Mouse (Mus musculus) heart, embryonic 15.5 days (tissue): ENCODE data around the gene Inava. TPM values are rescaled to one million over a fixed set of nuclear protein-coding genes. Genes with fewer than 3 reads are reported as not detected.

Source experiments
- ATAC-seq: fragments of 200-750 bp; cut with Nextera tagmentation; replicated peaks from 2 replicates; pipeline ENCODE4 v1.8.0; 2017; ENCODE audit warnings: low read depth, moderate TSS enrichment; ENCODE audit not compliant: insufficient number of reproducible peaks, insufficient read depth, low FRiP score
- H3K27ac ChIP-seq: fragments of 300-500 bp; sonication (generic); 2 replicates; pipeline ENCODE4 v1.5.1; 2015; ENCODE audit warnings: mild to moderate bottlenecking, inconsistent platforms
- H3K27me3 ChIP-seq: fragments of 300-500 bp; sonication (generic); 2 replicates; pipeline ENCODE4 v1.6.1; 2015; ENCODE audit warnings: inconsistent platforms
- H3K36me3 ChIP-seq: fragments of 300-500 bp; sonication (generic); 2 replicates; pipeline ENCODE4 v1.6.1; 2015; ENCODE audit warnings: mild to moderate bottlenecking, inconsistent platforms
- H3K4me1 ChIP-seq: fragments of 300-500 bp; sonication (generic); replicated peaks from 2 replicates; pipeline ENCODE4 v1.6.1; 2015; ENCODE audit warnings: inconsistent platforms
- H3K4me2 ChIP-seq: fragments of 300-500 bp; sonication (generic); 2 replicates; pipeline ENCODE4 v1.6.1; 2015; ENCODE audit warnings: inconsistent platforms, mild to moderate bottlenecking, moderate library complexity
- H3K4me3 ChIP-seq: fragments of 300-500 bp; sonication (generic); 2 replicates; pipeline ENCODE4 v1.5.1; 2015; ENCODE audit warnings: mild to moderate bottlenecking, inconsistent platforms
- H3K9ac ChIP-seq: fragments of 300-500 bp; sonication (generic); 2 replicates; pipeline ENCODE4 v1.6.1; 2015; ENCODE audit warnings: mild to moderate bottlenecking, inconsistent platforms
- H3K9me3 ChIP-seq: fragments of 300-500 bp; sonication (generic); replicated peaks from 2 replicates; pipeline ENCODE4 v1.6.1; 2016; ENCODE audit warnings: inconsistent platforms
- WGBS: fragments of 180-500 bp; shearing (Covaris S2); methylation state at CpG from one replicate; pipeline ENCODE4 v1.1.7; 2015; ENCODE audit warnings: mixed read lengths; 5-methylcytosine and 5-hydroxymethylcytosine counted together
- polyA plus RNA-seq: library from polyadenylated mRNA; unstranded; fragments of >200 nt; fragmentation: Nextera tagmentation; extraction: Ambion mirVana; gene quantifications from 2 replicates; pipeline ENCODE4 v1.2.1, GENCODE M21; 2015

Inava gene
- 0.45 and 3.8 TPM in 2 replicates for polyA plus RNA-seq

DNA sequence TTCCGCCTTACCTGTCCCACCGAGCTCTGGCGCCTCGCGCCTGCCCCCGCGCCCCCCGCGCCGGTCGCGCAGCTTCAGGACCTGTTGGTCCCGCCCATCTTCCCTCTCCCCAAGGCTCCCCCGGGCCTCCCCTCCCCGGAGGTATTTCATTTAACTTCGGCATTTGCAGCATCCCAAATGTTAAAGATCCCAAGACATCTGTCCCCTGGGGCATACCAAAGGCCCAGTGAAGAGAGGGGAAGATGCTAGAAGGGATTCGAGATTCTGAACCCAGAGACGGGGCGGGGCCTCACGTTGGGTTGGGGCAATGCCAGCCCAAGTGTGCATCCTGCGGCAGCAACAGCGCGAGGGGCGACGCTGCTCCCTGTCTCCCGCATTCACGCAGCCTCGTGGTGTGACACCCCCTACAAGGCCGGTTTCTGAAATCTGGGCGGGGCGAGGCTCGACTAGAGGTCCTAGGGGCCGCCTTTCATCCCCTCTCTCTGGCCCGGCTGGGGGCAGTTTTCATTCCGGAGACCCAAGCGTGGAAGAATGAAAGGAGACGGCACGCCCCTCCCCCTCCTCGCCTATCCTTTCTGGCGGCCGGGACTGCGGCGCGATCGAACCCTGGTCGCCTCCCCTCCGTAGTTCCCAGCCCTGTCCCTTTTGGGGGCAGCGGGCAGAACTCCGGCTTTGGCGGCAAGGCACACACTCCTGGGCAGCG is at the start of gene Inava:
Gene Inava (minus strand): TSS at position 373 of the 703 bp plus-strand sequence.
- Histone ChIP-seq H3K27me3 (peaks cover 35% of the 10 kb centered on the region), H3K9me3 (no peaks in the 10 kb centered on the region), H3K9ac (peak within 1 kb of the TSS; percentile 56), H3K4me3 (peak within 1 kb of the TSS; percentile 62), H3K36me3 (no peaks in the 10 kb centered on the region), H3K27ac (no peak within 1 kb of the TSS), H3K4me2 (peak within 1 kb of the TSS; percentile 85), H3K4me1 (peaks cover 19% of the 10 kb centered on the region)
- ATAC-seq: peak; percentile 36; the same call in 1 of the 2 replicates
- 1% methylated on average over 51 of the region's 51 CpGs for WGBS

DNA sequence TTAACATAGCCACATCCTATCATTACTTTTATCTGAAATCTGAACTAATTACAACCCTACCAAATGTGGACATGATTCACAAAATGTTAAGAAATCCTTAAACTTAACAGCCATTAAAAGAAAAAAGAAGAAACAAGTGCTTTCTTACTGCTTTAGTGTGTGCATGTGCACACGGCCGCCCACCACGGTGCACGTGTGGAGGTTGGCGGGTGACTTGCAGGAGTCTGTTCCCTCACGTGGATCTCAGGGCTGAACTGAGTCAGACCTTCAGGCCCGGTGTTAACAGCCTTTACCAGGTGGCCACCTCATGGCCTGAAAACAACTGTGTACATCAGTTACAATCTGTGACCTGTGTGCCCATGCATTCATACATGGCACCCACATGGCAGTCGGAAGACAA is 43.3 kb upstream of the Inava start:
- no peak overlapping the region for H3K4me2 ChIP-seq
- no peak overlapping the region for H3K4me3 ChIP-seq
- H3K9ac ChIP-seq: no peak overlapping the region
- no peaks in the 10 kb centered on the region for H3K27me3 ChIP-seq
- no peaks in the 10 kb centered on the region for H3K4me1 ChIP-seq
- H3K27ac ChIP-seq: no peak overlapping the region
- no peak for ATAC-seq
- H3K36me3 ChIP-seq: peaks cover 68% of the 10 kb centered on the region
- H3K9me3 ChIP-seq: no peaks in the 10 kb centered on the region
- 85% methylated on average over 8 of the region's 8 CpGs for WGBS

DNA sequence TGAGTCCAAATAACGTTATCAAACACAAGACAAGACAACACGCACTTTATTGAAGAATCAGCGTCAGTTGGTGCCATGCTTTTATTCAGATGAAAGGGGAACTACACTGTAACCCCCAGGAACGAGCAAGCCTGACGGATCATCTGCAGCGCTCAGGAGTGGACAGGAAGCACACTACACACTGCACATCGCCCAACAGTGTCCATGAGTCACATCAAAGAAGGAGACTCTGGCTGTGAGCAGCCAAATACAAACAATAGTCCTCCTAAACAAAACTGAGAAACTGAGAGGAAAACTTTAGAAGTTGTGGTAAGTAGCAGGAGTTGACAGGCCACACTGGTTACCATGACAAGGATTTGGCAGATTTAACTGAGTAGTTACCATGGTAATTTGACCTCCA is 34.2 kb upstream of the Inava start:
- WGBS: 80% methylated on average over 7 of the region's 7 CpGs
- Histone ChIP-seq H3K27me3 (peaks cover 5% of the 10 kb centered on the region; the same call in 1 of the 2 replicates), H3K36me3 (peaks cover 30% of the 10 kb centered on the region), H3K9me3 (no peaks in the 10 kb centered on the region), H3K4me1 (no peaks in the 10 kb centered on the region), H3K27ac (no peak overlapping the region), H3K4me3 (no peak overlapping the region), H3K4me2 (no peak overlapping the region), H3K9ac (no peak overlapping the region)
- ATAC-seq: no peak

DNA sequence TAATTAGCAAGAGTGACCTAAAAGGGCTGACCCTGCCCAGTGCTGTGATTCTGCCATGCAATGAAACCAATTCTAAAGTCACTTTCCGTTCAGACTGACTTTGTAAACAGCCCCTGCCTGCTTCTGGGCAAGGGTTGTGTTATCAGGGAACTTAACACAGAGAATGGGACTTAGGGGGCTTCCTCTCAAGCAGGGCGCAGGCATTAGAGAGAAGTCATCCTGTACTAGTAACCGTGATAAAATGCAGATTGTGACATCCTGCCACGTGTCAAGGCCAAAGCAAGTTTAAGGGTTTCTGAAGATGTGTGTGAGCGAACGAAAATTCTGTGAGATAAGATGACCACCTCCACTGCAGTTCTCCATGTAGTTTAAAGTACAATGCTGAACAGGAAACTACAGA is 32.1 kb upstream of the Inava start:
- H3K27ac ChIP-seq: no peak overlapping the region
- peaks cover 11% of the 10 kb centered on the region for H3K36me3 ChIP-seq
- ATAC-seq: no peak
- no peaks in the 10 kb centered on the region for H3K4me1 ChIP-seq
- H3K4me2 ChIP-seq: no peak overlapping the region
- no peaks in the 10 kb centered on the region for H3K9me3 ChIP-seq
- no peak overlapping the region for H3K9ac ChIP-seq
- WGBS: 37% methylated on average over 6 of the region's 6 CpGs
- no peak overlapping the region for H3K4me3 ChIP-seq
- H3K27me3 ChIP-seq: peaks cover 20% of the 10 kb centered on the region

DNA sequence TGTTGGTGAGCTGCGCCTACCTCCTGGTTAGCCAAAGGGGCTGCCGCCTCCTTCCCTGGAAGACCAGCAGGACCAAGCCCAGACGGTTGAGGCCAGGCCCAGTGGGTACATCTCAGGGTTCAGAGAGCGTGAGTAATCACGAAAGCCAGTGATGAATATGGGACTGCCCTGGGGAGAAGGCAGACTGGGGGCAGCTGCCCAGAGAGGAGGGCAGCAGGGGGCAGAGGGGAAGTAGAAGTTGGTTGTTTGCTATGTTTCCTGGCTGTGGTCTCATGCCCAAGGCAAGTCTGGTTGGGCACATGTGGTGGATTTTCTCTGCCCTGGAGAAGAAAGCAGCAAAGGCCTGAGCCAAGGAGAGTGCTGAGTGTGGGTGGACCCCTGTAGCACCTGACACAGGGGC is 29.3 kb upstream of the Inava start:
- Histone ChIP-seq H3K9ac (no peak overlapping the region), H3K4me3 (no peak overlapping the region), H3K36me3 (no peaks in the 10 kb centered on the region), H3K27me3 (peaks cover 47% of the 10 kb centered on the region), H3K4me2 (no peak overlapping the region), H3K4me1 (peaks cover 16% of the 10 kb centered on the region), H3K27ac (no peak overlapping the region), H3K9me3 (no peaks in the 10 kb centered on the region)
- WGBS: 88% methylated on average over 5 of the region's 5 CpGs
- no peak for ATAC-seq

DNA sequence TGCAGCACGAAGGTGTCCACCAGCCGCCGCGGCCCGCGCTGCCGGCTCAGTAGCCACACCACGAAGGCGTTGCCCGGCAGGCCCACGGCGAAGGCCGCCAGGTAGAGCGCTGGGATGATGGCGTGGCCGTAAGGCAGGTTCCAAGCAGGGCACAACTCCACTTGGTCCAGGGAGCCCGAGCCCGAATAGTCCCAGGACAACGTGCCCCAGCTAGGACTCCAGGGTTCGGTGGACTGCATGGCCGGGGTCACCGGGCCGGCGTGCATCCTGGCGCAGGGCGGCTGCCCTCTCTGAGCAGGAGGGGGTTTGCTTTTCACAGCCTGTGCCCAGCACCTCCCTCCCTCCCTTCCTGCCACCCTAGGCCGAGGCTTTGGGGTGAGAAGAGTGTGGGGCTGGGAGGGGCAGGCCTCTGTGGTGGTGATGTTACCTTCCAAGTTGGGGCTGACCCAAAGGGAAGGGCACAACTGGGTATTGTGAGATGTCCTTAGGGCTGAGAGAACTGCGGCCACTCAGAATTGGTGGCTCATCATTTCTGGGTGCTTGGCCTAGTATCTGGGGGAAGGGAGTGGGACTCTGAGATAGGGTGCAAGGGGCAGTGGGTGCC is 26.7 kb upstream of the Inava start, which contains the start of gene Gpr25:
Gene Gpr25 (minus strand): TSS at position 239 of the 604 bp plus-strand sequence.
- Histone ChIP-seq H3K27me3 (peaks cover 71% of the 10 kb centered on the region), H3K27ac (no peak within 1 kb of the TSS; the same call in 1 of the 2 replicates), H3K4me1 (peaks cover 19% of the 10 kb centered on the region), H3K4me2 (peak within 1 kb of the TSS; percentile 97), H3K36me3 (no peaks in the 10 kb centered on the region), H3K9ac (peak within 1 kb of the TSS; percentile 58), H3K9me3 (no peaks in the 10 kb centered on the region), H3K4me3 (peak within 1 kb of the TSS; percentile 61)
- ATAC-seq: no peak; the same call in 1 of the 2 replicates
- 9% methylated on average over 28 of the region's 28 CpGs for WGBS

DNA sequence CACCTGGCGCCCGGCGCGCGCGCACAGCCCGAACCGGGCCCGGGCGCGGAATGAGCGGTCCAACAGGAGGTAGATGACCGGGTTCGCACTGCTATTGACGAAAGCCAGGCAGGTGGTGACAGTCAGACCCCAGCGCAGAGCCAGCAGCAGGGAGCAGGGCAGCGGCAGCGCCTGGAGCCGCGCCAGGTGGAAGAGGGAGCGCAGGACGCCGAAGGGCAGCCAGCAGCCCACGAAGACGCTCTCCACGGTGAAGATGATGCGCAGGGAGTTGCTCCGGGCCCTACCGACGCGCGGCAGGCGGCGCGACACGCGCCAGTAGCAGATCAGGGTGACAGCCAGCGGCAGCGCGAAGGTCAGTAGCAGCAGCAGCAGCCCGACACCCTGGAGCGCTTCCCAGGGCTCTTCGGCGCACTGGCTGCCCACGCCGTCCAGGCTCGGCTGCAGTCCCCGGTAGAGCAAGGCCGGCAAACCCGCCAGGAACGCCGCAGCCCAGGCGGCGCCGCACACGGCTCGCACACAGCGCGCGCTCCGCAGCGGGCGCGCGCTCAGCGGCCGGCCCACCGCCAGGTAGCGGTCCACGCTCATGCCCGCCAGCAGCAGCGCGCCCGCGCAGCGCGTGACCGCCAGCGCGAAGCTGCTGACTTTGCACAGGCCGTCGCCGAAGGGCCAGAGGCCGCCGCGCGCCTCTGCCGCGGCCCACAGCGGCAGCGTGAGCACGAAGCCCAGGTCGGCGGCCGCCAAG is 26.0 kb upstream of the Inava start:
- peak; percentile 55 for ATAC-seq
- under 1% methylated on average over 95 of the region's 95 CpGs for WGBS
- H3K27ac ChIP-seq: no peak overlapping the region; the same call in 1 of the 2 replicates

DNA sequence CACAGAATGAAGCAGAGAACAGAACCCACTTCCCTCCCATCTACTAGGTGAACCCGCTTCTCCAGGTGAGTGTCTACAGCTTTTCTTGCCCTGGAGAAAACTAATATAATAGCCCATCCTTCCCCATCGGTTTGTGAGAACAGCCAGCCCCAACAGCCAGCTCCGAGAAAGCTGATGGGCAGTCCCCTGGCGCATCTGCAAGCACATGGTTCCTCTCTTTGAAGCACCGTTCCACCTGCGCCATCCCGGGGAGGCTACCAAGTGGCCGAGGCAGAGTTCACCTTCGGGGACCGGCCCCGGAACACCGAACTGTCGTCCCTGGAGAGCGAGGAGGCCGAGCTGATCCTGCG is 25.5 kb upstream of the Inava start:
- ATAC-seq: 0 out of 2 replicates have a peak, but pooled peaks have one; percentile 18
- peak overlapping the region; percentile 61 for H3K4me3 ChIP-seq
- peaks cover 23% of the 10 kb centered on the region for H3K4me1 ChIP-seq
- H3K9ac ChIP-seq: peak overlapping the region; percentile 58
- WGBS: 3% methylated on average over 16 of the region's 16 CpGs
- peaks cover 72% of the 10 kb centered on the region for H3K27me3 ChIP-seq
- no peak overlapping the region; the same call in 1 of the 2 replicates for H3K27ac ChIP-seq
- H3K9me3 ChIP-seq: no peaks in the 10 kb centered on the region
- H3K4me2 ChIP-seq: peak overlapping the region; percentile 97
- no peaks in the 10 kb centered on the region for H3K36me3 ChIP-seq

More for the DNA sequence above, 26.0 kb upstream of the Inava start:
- peaks cover 73% of the 10 kb centered on the region for H3K27me3 ChIP-seq
- H3K4me1 ChIP-seq: peaks cover 23% of the 10 kb centered on the region
- peak overlapping the region; percentile 58 for H3K9ac ChIP-seq
- no peaks in the 10 kb centered on the region for H3K36me3 ChIP-seq
- peak overlapping the region; percentile 97 for H3K4me2 ChIP-seq
- peak overlapping the region; percentile 61 for H3K4me3 ChIP-seq
- no peaks in the 10 kb centered on the region for H3K9me3 ChIP-seq

DNA sequence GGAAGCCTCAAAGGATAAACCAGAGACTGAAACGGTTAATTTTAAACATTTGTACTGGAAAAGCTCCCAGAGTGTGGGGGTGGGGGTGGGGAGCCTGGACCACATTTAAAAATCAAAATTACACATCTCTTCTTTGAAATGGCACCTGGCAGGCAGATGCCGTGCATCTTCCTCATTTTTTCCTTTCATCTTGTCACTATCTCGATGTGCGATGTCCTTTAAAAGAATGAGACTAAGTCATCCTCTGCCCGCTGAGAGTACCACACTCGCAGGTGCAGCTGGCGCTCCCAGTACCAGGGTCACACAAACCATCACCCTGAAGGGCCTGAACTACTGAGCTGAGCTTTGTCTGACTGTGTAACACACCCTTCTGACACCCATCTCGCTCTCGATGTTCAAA is 24.4 kb upstream of the Inava start:
- no peak overlapping the region for H3K9ac ChIP-seq
- no peak overlapping the region for H3K27ac ChIP-seq
- no peak overlapping the region for H3K4me3 ChIP-seq
- H3K4me1 ChIP-seq: peaks cover 23% of the 10 kb centered on the region
- ATAC-seq: no peak
- H3K36me3 ChIP-seq: no peaks in the 10 kb centered on the region
- peaks cover 68% of the 10 kb centered on the region for H3K27me3 ChIP-seq
- no peak overlapping the region for H3K4me2 ChIP-seq
- no peaks in the 10 kb centered on the region for H3K9me3 ChIP-seq
- 72% methylated on average over 9 of the region's 9 CpGs for WGBS

DNA sequence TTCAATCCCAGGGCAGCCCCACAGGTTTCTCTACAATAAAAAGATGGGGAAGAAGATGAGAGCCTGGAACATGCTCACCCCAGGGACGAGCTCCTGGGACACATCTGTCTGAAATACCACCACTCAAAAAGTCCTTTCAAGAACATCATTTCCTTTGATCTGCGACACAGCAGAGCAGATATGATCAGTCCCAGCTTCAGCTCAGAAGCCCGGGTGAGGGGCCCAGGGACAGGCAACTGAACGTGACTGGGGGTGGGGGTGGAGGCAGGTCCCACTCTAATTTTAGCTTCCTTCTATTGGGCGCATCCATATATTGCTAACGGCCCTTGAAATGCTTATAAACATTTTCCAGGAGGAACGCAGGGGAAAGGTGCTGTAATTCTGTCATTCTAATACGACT is 21.6 kb upstream of the Inava start:
- Histone ChIP-seq H3K27me3 (peaks cover 48% of the 10 kb centered on the region), H3K36me3 (no peaks in the 10 kb centered on the region), H3K9me3 (no peaks in the 10 kb centered on the region), H3K4me1 (peaks cover 21% of the 10 kb centered on the region), H3K4me3 (no peak overlapping the region), H3K4me2 (no peak overlapping the region), H3K27ac (no peak overlapping the region), H3K9ac (no peak overlapping the region)
- ATAC-seq: no peak
- WGBS: 23% methylated on average over 8 of the region's 8 CpGs

DNA sequence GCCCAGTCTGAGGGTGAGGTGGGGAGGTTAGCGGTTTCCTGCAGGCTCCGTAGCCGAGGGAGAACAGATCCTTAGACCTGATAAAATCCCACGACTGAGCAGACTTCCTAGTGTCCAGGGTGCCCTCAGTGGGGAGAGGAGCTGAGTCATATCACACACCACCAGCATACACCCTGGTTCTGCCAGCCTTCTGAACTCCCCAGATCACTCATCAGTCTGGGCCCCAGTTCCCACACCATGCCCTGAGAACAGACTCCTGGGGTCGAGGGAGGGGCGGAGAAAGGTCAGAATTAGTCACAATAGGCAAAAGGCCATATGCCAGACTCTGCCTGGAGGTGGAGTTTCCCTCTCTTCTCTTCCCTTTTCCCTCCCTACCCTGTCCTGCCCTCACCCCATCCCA is 21.1 kb upstream of the Inava start:
- peaks cover 16% of the 10 kb centered on the region for H3K4me1 ChIP-seq
- 31% methylated on average over 6 of the region's 6 CpGs for WGBS
- H3K36me3 ChIP-seq: no peaks in the 10 kb centered on the region
- H3K4me3 ChIP-seq: no peak overlapping the region
- ATAC-seq: no peak
- H3K9ac ChIP-seq: no peak overlapping the region
- peaks cover 43% of the 10 kb centered on the region for H3K27me3 ChIP-seq
- H3K27ac ChIP-seq: no peak overlapping the region
- H3K4me2 ChIP-seq: no peak overlapping the region
- no peaks in the 10 kb centered on the region for H3K9me3 ChIP-seq
